Mouse (Mus musculus) ovary, postnatal 10 days (tissue): ENCODE results near the gene Osbpl9.

Experiments
- DNase-seq: peaks from one replicate; pipeline ENCODE4 v3.0.0; 2022; ENCODE audit warnings: low spot score

Gene Osbpl9

GRCm38 (mm10) chr4:109204416-109204815 lies 2.3 kb upstream of the Osbpl9 start:
- no peak for DNase-seq

- no peak for DNase-seq
These were observed 1.9 kb upstream of the Osbpl9 start for GRCm38 (mm10) chr4:109203931-109204330.

- no peak for DNase-seq
These were observed 3.0 kb downstream of the Osbpl9 start for GRCm38 (mm10) chr4:109199069-109199468.

- DNase-seq: no peak
These were observed 6.0 kb downstream of the Osbpl9 start for GRCm38 (mm10) chr4:109195900-109196629.

GRCm38 (mm10) chr4:109193886-109194285 lies 8.2 kb downstream of the Osbpl9 start:
- no peak for DNase-seq

GRCm38 (mm10) chr4:109191598-109191997 lies 10.5 kb downstream of the Osbpl9 start:
- no peak for DNase-seq

GRCm38 (mm10) chr4:109185616-109186405 lies 16.3 kb downstream of the Osbpl9 start:
- DNase-seq: no peak

- DNase-seq: no peak
These were observed 26.4 kb downstream of the Osbpl9 start for GRCm38 (mm10) chr4:109175677-109176076.

- DNase-seq: no peak
These were observed 28.2 kb downstream of the Osbpl9 start for GRCm38 (mm10) chr4:109173775-109174440.

GRCm38 (mm10) chr4:109173369-109173768 lies 28.7 kb downstream of the Osbpl9 start:
- no peak for DNase-seq

- peak; percentile 74 for DNase-seq
These were observed 36.4 kb downstream of the Osbpl9 start for GRCm38 (mm10) chr4:109165521-109166173.

GRCm38 (mm10) chr4:109156481-109157261 lies 45.4 kb downstream of the Osbpl9 start:
- no peak for DNase-seq

GRCm38 (mm10) chr4:109156073-109156472 lies 46.0 kb downstream of the Osbpl9 start:
- DNase-seq: no peak

GRCm38 (mm10) chr4:109150214-109150613 lies 51.9 kb downstream of the Osbpl9 start:
- DNase-seq: no peak

- no peak for DNase-seq
These were observed 52.7 kb downstream of the Osbpl9 start for GRCm38 (mm10) chr4:109149411-109149810.

GRCm38 (mm10) chr4:109147278-109148038 lies 54.6 kb downstream of the Osbpl9 start:
- DNase-seq: no peak

- DNase-seq: no peak
These were observed 59.0 kb downstream of the Osbpl9 start for GRCm38 (mm10) chr4:109143091-109143490.

- no peak for DNase-seq
These were observed 63.5 kb downstream of the Osbpl9 start for GRCm38 (mm10) chr4:109138551-109138950.

GRCm38 (mm10) chr4:109136475-109137125 lies 65.5 kb downstream of the Osbpl9 start:
- DNase-seq: no peak

GRCm38 (mm10) chr4:109134955-109135354 lies 67.1 kb downstream of the Osbpl9 start:
- DNase-seq: no peak
